Mouse (Mus musculus) testis, adult 2 months (tissue): Measurements from ENCODE around the gene Dtnb.

ENCODE experiments used
- CTCF ChIP-seq: fragments of 200-500 bp; IDR thresholded peaks from 2 replicates; pipeline ENCODE4 v1.5.1; 2012; ENCODE audit warnings: low read depth, mild to moderate bottlenecking, inconsistent platforms, low read length, moderate library complexity; ENCODE audit not compliant: control insufficient read depth, insufficient read depth, insufficient replicate concordance
- POLR2A ChIP-seq: fragments of 200-500 bp; IDR thresholded peaks from 2 replicates; pipeline ENCODE4 v1.6.1; 2012; ENCODE audit warnings: low read depth, mild to moderate bottlenecking, inconsistent platforms, low read length, moderate library complexity; ENCODE audit not compliant: control insufficient read depth

DNA sequence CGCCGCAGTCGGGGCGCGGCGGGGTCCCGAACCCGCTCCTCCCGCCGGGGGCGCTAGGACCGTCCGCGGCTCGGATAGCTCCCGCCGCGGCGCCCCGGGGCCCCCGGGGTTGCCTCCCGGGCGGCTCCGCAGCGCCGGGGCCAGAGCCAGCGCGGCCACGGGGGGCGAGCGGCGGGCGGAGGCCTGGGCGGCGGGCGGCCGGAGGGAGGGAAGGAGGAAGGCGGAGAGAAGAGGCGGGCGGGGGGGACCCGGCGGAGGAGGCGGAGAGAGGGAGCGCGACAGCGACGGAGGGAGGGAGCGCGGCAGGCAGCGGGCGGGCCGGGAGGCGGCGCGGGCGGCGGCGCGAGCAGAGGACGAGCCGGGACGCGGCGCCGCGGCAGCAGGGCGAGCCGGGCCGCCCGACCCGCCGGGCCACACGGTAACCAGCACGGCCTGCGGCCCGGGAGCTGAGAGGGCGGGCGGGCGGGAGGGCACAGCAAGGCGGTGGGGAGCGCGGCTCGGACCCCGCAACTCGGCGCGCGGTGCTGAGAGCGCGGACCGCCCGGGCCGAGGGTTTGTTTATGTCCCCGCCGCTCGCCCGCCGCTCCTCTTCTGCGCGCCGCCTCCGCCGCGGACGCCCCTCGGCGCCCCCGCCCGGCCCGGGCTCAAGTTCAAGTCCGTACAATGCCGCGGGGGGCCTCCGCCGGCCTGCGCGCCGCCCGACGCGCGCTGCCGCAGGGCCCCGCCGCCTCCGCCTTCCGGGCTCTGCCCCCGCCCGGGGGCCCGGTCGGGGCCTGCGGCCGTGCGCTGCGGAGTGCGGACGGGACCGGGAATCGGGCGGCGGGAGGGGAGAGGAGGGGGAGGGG is 234.7 kb downstream of the Dtnb start:
- TF ChIP-seq CTCF = no peak
- no peak for TF ChIP-seq POLR2A
